Mouse (Mus musculus): ENCODE measurements around the gene Cd2bp2. TPM values are rescaled to one million over a fixed set of nuclear protein-coding genes. Genes with fewer than 3 reads are reported as not detected.

Cd2bp2 gene
- polyA plus RNA-seq, 1 experiment from 2014 or later = 82.1 TPM

- Histone ChIP-seq H3K27me3 (replicated peaks) (no peaks in the 10 kb centered on the region), H3K4me2 (no peak overlapping the region), H3K36me3 (replicated peaks) (no peaks in the 10 kb centered on the region), H3K4me3 (no peak overlapping the region), H3K4me1 (peaks cover 24% of the 10 kb centered on the region), H3K9me3 (no peaks in the 10 kb centered on the region), H3K27ac (no peak overlapping the region), H3K9ac (no peak overlapping the region)
- 61% methylated on average over 4 of the region's 4 CpGs for WGBS
- ATAC-seq (replicated peaks) = no peak
Measured at GRCm38 (mm10) chr7:127228615-127229303, 32.9 kb upstream of the Cd2bp2 start.

DNA sequence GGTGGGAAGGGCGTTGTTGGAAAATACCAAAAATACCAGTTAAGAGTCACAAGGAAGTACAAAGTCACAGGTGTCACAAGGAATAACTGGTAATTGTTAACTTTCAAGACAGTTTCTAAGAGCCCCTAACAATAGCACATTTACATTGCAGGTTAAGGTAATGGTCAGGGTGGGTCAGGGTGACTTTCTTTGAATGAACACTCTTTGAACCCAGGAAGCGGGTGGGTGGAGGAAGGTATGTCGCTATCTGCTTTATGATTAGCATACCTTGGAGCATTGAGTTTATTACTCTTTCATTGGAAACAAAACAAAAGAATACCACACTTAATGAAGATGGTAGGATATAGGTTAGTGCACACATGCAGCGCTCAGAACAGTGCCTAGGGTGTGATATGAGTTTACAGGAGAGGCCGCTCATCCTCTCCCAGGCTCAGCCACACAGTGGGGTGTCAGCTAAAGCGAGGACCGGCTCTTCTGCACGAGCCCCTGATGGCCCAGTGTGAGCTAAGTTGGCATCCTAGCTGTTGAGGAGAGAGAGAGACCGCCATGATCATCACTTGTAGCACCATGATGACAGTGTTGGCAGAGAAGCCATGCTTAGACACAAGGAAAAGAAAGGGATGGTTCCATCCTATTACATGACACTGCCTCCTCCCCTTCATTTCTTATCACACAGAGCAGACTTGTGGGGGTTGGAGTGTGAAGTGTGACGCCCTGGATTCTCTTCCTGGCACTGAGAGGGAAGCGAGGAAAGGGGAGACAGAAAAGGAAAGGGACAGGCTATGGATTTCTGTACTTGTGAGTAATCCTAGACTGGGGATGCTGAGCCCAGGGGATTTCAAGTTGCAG, 29.5 kb upstream of the Cd2bp2 start:
- Histone ChIP-seq H3K27ac (no peak overlapping the region), H3K4me2 (no peak overlapping the region), H3K4me1 (peaks cover 8% of the 10 kb centered on the region), H3K36me3 (replicated peaks) (no peaks in the 10 kb centered on the region), H3K4me3 (no peak overlapping the region), H3K9me3 (no peaks in the 10 kb centered on the region), H3K27me3 (replicated peaks) (no peaks in the 10 kb centered on the region), H3K9ac (no peak overlapping the region)
- ATAC-seq (replicated peaks) = no peak
- WGBS = 87% methylated on average over 11 of the region's 11 CpGs

- Histone ChIP-seq H3K4me2 (no peak overlapping the region), H3K9me3 (no peaks in the 10 kb centered on the region), H3K4me3 (no peak overlapping the region), H3K4me1 (peaks cover under 1% of the 10 kb centered on the region; the same call in 1 of the 2 replicates), H3K27ac (no peak overlapping the region), H3K36me3 (replicated peaks) (no peaks in the 10 kb centered on the region), H3K27me3 (replicated peaks) (no peaks in the 10 kb centered on the region), H3K9ac (no peak overlapping the region)
- ATAC-seq (replicated peaks) = no peak
- 90% methylated on average over 6 of the region's 6 CpGs for WGBS
Measured at GRCm38 (mm10) chr7:127224616-127225015, 28.8 kb upstream of the Cd2bp2 start.

DNA sequence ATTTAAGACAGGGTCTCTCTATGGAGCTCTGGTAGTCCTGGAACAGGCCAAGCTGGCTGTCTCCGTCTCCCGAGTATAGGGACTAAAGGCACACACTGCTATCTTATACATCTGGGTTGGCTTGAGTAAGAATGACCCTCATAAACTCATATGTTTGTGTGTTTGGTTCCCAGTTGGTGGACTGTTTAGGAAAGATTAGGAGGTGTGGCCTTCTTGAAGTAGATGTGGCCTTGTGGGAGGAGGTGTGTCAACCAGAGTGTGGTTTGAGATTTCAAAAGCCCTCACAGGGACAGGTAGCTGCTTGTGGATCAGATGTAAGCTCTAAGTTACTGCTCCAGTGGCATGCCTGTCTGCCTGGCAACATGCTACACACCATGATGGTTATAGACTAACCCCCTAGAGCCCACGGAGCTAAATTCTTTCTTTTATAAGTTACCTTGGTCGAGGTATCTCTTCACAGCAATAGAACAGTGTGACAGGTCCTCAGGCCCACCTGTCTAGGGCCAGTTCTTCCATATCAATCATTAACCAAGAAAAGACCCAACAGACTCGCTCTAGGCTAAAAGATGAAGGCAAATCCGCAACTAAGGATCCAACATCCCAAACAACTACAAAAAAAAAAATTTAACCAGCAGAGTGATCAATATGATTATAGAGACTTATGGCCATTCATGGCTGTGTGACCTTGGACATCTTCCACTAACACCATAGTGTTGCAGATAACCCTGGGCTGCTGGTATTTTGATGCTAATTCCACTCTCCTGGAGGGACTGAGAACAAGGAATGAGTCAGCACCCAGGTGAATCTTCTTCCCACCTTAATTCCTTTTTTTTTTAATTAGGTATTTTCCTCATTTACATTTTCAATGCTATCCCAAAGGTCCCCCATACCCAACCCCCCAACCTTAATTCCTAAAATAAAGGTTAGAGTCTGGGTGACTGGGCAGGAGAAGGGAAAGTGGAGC, 27.9 kb upstream of the Cd2bp2 start:
- Histone ChIP-seq H3K4me2 (no peak overlapping the region), H3K4me3 (no peak overlapping the region), H3K9me3 (no peaks in the 10 kb centered on the region), H3K36me3 (replicated peaks) (no peaks in the 10 kb centered on the region), H3K27me3 (replicated peaks) (no peaks in the 10 kb centered on the region), H3K4me1 (no peaks in the 10 kb centered on the region), H3K9ac (no peak overlapping the region), H3K27ac (no peak overlapping the region)
- WGBS = 88% methylated on average over 6 of the region's 6 CpGs
- ATAC-seq (replicated peaks) = no peak

DNA sequence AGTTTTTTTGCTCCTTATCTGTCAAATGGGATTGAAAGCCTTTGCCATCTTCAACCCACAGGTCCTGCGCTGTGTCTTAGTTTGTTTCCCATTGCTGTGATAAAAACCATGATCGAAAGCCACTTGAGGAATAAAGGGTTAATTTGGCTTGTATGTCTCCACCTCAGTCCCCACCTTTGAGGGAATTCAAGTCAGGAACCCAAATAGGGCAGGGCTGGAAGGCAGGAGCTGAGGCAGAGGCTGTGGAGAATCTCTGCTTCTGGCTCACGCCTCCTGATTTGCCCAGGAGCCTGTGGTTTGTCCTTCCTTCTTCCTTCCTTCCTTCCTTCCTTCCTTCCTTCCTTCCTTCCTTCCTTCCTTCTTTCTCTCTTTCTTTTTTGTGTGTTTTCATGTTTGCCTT, 27.3 kb upstream of the Cd2bp2 start:
- Histone ChIP-seq H3K9ac (no peak overlapping the region), H3K9me3 (no peaks in the 10 kb centered on the region)
- 96% methylated on average over 3 of the region's 3 CpGs for WGBS

GRCm38 (mm10) chr7:127220440-127220839, 24.6 kb upstream of the Cd2bp2 start:
- no peaks in the 10 kb centered on the region for H3K36me3 ChIP-seq (replicated peaks)
- no peak overlapping the region for H3K4me2 ChIP-seq
- no peaks in the 10 kb centered on the region for H3K27me3 ChIP-seq (replicated peaks)
- no peak overlapping the region for H3K4me3 ChIP-seq
- H3K9ac ChIP-seq = no peak overlapping the region
- 84% methylated on average over 6 of the region's 6 CpGs for WGBS
- no peaks in the 10 kb centered on the region for H3K9me3 ChIP-seq
- ATAC-seq (replicated peaks) = no peak
- H3K4me1 ChIP-seq = no peaks in the 10 kb centered on the region
- no peak overlapping the region for H3K27ac ChIP-seq

More for the DNA sequence above, 27.3 kb upstream of the Cd2bp2 start:
- Histone ChIP-seq H3K4me2 (no peak overlapping the region), H3K4me1 (no peaks in the 10 kb centered on the region), H3K27ac (no peak overlapping the region), H3K27me3 (replicated peaks) (no peaks in the 10 kb centered on the region), H3K4me3 (no peak overlapping the region), H3K36me3 (replicated peaks) (no peaks in the 10 kb centered on the region)
- ATAC-seq (replicated peaks) = no peak

GRCm38 (mm10) chr7:127218670-127219069, 22.8 kb upstream of the Cd2bp2 start:
- H3K27ac ChIP-seq = no peak overlapping the region
- no peak for ATAC-seq (replicated peaks)
- H3K4me2 ChIP-seq = no peak overlapping the region
- H3K4me1 ChIP-seq = peaks cover 7% of the 10 kb centered on the region; the same call in 1 of the 2 replicates
- H3K36me3 ChIP-seq (replicated peaks) = no peaks in the 10 kb centered on the region
- no peak overlapping the region for H3K9ac ChIP-seq
- no peaks in the 10 kb centered on the region for H3K9me3 ChIP-seq
- no peak overlapping the region for H3K4me3 ChIP-seq
- 95% methylated on average over 4 of the region's 4 CpGs for WGBS
- 0 out of 2 replicates have a peak, but pooled peaks cover 4% of the 10 kb centered on the region for H3K27me3 ChIP-seq (replicated peaks)

- 82% methylated on average over 10 of the region's 10 CpGs for WGBS
Measured at GRCm38 (mm10) chr7:127217901-127218642, 22.2 kb upstream of the Cd2bp2 start.

DNA sequence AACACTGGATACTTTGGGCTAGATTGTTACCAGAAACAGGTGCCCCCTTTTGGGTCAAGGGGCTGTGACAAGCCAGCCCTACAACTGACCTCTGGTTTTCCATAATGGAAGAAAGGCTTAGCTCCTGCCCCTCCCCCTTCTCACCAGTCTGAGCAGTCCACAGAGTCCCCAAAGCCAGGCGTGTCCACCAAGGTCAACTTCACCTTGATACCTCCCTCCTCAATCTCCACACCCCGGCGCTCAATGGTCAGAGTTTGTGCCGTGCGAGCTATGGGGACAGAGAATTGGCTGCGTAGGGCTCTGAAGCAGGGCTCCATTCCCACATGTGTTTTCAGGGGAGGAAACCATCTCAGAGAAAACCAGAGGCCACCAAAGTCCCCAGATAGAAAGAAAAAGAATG, 21.6 kb upstream of the Cd2bp2 start:
- H3K36me3 ChIP-seq (replicated peaks) = no peaks in the 10 kb centered on the region
- no peak for ATAC-seq (replicated peaks)
- H3K4me2 ChIP-seq = no peak overlapping the region
- H3K27ac ChIP-seq = no peak overlapping the region
- H3K4me1 ChIP-seq = peaks cover 7% of the 10 kb centered on the region; the same call in 1 of the 2 replicates
- H3K27me3 ChIP-seq (replicated peaks) = 0 out of 2 replicates have a peak, but pooled peaks cover 4% of the 10 kb centered on the region
- no peak overlapping the region for H3K9ac ChIP-seq
- H3K9me3 ChIP-seq = no peaks in the 10 kb centered on the region
- H3K4me3 ChIP-seq = no peak overlapping the region
- 88% methylated on average over 6 of the region's 6 CpGs for WGBS

More at GRCm38 (mm10) chr7:127217901-127218642, 22.2 kb upstream of the Cd2bp2 start:
- no peak for ATAC-seq (replicated peaks)
- Histone ChIP-seq H3K27me3 (replicated peaks) (0 out of 2 replicates have a peak, but pooled peaks cover 4% of the 10 kb centered on the region), H3K9me3 (no peaks in the 10 kb centered on the region), H3K4me2 (no peak overlapping the region), H3K4me3 (no peak overlapping the region), H3K36me3 (replicated peaks) (no peaks in the 10 kb centered on the region), H3K4me1 (peaks cover 7% of the 10 kb centered on the region; the same call in 1 of the 2 replicates), H3K27ac (no peak overlapping the region), H3K9ac (no peak overlapping the region)

DNA sequence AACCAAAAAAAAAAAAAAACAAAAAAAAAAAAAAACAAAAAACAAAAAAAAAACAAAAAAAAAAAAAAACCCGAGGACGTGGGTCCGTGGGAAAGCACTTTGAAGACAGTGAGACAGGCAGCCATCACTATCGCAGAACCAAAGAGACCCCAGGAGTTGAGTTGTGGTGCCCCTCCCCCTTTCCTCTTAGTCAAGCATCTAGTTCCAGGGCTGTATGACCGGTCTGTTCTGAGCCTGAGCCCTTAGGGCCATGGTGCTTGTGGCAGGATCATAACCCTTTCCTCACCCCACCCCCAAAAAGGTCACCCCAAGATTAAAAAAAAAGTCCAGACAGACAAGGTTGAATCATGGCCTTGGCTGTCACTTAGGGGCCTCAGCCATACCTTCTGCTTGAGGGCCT, 20.5 kb upstream of the Cd2bp2 start:
- Histone ChIP-seq H3K9ac (no peak overlapping the region), H3K4me2 (no peak overlapping the region), H3K36me3 (replicated peaks) (no peaks in the 10 kb centered on the region), H3K27ac (no peak overlapping the region), H3K27me3 (replicated peaks) (0 out of 2 replicates have a peak, but pooled peaks cover 4% of the 10 kb centered on the region), H3K4me3 (no peak overlapping the region), H3K9me3 (no peaks in the 10 kb centered on the region), H3K4me1 (peaks cover 7% of the 10 kb centered on the region; the same call in 1 of the 2 replicates)
- no peak for ATAC-seq (replicated peaks)
- 78% methylated on average over 5 of the region's 5 CpGs for WGBS

All from midbrain, embryonic 15.5 days (tissue).